Mouse (Mus musculus) left cerebral cortex, adult 11 months (tissue): Measurements from ENCODE around the gene Ccdc96.

Source experiments
- DNase-seq: peaks from one replicate; pipeline ENCODE4 v3.0.0; 2022; ENCODE audit warnings: low spot score

Ccdc96 gene

DNA sequence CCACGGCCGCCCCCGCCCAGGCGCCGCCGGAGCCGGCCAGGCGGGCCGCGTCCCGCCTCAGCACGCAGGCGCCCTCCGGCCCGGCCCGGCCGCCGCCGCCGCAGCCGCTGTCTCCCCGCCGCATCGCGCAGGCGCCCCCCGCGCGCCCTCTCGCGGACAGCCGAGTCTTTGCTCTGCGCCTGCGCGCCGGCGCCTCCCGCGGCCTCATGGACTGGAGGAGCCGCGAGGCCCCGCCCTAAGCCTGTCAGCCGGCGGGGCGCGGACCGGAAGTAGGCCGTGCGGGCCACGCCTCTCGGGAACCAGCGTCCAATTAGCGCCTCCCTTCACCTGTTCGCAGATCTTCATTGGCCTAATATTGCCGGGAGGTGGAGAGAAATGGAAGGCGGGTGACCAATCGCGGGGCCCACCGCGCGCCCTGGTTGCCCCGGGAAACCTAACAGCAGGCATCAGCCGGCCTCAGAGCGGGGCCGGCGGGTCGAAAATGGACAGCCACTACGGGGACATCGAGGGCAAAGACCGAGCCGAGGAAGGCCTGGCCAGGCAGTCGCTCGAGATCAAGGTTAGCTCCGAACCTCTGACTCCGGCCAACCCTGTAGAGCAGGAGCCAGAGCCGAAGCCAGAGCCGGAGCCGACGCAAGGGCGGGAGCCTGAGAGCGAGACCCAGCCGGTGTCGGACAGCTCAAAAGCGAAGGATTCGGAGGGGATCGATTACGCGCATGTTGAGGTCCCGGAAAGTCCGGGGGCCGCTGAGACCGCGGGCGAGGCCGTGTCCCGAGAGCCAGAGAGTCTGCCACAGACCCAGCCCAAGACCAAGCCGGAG is at the start of gene Ccdc96, which contains the start of gene Tada2b:
TSS of gene Ccdc96 (plus strand) at position 418 of the 820 bp plus-strand sequence.
TSS of gene Tada2b (minus strand) at position 115 of the 820 bp plus-strand sequence.
- peak; percentile 98 for DNase-seq

DNA sequence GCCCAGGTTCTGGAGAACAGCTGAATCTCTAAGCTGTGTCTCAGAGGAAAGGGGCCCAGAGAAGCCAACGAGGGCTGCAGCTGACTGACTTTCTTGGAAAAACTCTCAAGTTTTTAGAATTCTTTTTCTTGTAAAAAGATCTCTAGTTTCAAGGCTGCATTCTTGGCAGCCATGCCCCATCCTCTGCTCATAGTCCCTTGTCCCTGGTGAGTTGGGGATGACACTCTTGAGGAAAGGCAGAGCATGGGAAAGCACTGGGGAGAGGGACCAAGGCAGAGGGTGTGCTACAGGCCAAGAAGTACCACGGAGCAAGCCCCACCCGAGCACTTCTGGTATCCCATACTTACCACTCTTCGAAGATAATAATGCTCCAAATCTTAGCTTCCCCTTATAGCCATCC is 47.5 kb upstream of the Ccdc96 start:
- no peak for DNase-seq

DNA sequence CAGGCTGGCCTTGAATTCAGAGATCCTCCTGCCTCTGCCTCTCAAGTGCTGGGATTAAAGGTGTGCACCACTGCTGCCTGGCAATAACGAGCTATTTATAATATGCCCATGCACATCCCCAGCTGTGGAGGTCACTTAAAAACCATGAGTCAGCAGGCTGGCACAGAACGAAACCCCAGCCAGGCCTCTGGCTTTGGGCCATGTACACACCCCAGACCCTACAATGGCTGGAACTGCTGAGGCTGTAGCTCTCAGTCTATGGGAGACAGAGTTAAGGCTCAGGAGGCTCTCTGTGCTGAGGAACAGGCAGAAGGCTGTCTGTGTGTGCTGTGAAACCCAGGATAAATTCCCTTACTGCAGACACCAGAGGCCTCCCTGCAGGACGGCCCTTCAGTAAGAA is 43.6 kb upstream of the Ccdc96 start:
- DNase-seq, result no peak

DNA sequence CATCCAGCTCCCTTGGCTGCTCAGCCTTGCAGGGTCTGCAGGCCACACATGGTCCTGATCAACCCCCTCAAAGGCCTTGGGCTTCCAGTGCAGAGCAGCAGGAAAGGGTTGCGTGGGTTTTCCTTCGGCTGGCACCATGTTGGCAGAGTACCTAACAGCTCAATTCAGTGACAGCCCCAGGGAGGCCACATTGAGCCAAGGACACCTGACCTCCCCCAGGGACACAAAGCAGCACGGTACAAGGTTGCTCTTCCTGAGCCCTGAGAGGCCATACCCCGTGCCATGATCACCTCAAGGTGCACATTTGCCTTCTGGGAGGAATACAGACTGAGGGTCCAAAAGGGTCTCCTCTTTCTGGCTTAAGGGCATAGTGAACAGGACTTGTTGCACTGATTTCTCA is 39.8 kb upstream of the Ccdc96 start:
- DNase-seq, result no peak

DNA sequence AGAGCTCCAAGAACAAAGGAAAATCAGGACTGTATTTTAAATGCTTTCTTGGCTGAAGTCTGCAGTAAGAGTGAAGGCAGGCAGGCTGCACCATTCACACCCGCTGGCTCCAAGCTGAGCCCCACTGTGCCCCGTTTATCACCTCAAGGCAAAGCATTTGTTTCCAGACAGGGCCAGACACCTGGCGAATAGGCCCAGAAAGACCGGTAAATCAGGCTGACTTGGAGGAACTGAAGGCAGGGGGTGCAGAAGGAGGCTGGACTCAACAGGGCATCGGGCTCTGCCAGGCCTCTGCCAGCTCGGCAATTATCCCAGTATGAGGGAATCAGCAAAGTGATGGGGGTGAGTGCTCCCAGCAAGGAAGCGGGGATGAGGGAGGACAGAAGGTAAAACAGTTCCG is 39.4 kb upstream of the Ccdc96 start:
- DNase-seq, result no peak

DNA sequence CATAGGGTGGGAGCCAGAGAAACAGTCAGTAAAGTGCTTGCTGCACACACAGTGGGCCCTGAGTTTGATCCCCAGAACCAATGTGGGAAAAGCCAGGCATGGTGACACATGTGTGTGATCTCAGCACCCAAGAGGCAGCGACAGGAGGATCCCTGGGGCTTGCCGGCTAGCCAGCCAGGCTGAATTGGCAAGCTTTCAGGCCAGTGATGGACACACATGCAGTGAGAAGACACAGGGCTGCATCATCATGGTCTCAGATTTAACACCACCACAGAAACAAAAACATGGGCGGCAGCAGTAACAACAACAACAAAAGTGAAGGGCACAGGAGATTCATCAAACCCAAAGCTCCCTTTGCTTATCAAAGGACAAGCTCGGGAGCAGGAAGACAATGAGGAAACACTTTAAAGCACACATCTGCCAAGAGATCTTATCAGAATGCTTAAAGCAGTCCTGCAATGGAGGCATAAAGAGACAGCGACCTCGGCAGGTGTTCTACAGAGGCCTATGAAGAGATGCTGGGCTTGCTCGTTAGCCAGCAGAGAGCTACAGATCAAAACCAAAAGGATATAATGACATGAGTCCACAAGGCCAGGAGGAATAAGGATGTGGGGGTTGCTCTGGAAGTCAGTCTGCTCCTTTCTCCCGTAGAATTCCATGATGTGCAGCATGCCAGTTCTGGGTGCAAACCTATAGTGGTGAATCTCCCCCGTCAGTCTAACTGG is 38.1 kb upstream of the Ccdc96 start:
- no peak for DNase-seq

DNA sequence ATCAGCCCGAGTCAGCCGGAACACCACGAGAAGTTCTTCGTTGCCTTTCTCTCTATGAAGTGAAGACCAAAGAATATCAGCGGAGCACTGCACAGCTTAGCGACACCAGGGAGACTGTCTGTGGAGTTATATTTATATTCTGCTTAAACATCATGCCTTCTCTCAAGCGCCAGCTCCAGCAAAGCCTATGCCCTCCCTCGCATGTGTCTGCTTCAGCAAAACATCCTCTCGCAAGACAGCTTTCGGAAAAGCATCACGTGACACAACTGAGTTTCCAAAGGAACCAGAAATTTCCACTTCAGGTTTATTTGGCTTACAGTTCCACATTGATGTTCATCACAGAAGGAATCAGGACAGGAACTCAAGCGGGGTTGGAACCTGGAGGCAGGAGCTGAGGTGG is 36.5 kb upstream of the Ccdc96 start:
- DNase-seq, result no peak

DNA sequence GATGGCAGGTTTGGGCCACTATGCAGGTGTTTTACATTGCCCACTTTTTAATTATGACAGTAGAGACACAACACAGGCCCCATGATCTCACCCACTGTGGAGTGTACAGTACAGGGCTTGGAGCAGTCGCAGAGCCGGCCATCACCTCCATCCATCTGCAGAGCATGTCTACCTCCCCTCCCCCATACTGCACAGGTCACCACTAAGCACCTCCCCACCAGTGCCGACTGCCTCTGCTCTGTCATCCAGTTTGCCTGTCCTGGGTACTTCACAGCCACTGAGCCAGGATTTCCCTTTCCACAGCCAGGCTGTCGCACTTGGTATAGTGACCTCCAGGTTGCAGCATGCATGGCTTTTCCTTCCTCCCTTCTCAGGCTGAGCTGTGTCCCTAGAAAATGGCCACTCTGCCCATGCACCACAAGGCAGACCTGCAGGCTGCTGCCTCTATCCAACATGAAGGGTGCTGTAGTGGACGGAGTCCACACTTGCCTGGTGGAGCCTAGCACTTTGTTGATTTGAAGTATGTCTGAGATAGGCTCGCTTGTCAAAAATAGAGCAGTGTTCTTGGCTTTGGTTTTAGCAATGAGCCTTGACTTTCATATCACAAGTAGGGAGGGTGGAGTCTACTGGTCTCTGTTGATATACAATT is 34.6 kb upstream of the Ccdc96 start:
- DNase-seq, result no peak

DNA sequence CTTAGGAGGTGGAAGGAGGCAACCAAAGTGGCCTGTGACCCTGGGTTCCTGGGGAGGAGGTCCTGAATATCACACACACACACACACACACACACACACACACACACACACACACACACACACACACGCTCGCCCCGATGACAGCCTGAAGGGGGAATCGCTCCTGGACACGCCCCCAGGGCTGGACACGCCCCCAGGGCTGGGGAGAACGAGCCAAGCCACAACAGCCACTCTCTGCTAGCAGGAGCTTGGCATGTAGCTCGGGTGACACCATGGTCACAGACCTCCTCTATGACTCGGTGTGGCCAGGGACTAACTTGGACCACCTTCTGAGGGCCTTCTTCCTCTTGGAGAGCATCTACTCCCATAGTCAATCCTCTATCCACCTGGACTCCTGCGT is 33.3 kb upstream of the Ccdc96 start:
- DNase-seq, result no peak

DNA sequence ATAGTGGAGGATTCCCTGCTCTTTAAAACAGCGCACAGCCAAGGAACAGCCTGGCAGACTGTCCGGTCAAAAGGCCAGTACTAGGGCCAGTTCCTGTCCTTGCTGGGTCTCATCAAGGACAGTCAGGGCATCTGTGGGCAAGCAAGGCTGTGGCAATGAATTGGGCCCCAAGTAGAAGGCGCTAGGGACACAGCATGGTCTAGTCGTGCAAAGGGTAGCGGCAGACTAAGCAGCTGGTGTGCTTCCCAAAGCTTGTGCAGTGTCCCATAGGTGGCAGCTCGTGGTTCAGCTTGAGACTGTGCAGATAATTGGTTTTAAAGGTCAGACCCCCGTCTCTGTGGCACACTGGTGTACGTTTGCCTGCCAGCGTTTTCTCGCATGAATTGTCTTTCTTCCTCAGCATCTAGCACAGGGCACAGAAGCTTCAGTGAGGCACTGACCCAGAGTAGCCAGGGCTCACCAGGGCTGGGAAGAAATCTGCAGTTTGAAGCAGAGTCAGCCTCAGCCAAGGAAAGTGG is 32.5 kb upstream of the Ccdc96 start:
- DNase-seq, result no peak

DNA sequence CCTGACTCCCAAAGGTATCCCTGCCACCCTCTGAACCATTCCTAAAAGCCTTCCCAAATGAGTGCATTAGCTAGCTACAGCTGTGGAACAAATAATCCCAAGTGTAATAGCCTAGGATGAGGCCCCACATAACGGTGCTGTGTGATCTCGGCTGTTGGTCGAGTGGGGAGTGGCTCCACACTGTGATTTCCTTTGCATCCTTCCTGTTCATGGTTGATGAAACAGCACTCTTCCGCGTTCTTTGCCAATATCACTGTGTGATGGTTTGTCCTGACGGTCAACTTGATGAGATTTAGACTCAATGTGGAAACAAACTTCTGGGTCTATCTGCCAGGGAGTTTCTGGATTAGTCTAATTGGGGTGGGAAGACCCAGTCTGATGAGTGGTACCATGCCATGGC is 31.6 kb upstream of the Ccdc96 start:
- no peak for DNase-seq

DNA sequence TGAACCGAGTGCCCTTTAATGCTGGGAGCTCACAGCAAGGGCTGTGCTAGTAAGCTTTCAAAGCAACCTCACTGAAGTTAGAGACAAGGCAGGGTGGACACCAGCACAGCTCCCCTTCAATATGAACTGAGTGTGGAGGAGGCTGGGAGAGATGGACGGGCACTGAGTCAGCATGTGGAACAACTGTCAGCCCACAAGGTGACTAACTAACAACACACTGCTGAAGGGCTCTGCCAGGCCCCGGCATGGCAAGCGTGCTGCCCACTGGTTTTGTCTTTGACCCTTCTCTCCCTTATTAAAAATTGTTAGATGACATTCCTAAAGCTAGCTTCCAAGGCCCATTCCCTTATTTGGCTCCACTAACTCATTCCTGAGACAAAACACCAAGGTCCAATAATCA is 26.7 kb upstream of the Ccdc96 start:
- DNase-seq, result no peak

DNA sequence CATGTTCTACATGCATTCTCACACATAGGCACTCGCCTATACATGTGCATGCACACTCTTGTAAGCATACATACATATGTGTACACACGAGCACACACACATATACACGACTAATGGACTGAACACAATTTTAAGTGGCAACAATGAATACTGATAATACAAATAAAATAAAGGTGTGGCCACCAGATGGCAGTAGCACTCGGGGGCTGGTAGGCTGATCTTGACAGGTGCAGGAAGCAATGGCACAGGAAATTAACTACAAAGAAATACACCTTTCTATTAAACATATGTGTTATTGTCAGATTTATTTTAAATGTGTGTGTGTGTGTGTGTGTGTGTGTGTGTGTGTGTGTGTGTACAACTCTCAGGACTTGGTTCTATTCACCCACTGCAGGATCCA is 25.5 kb upstream of the Ccdc96 start:
- no peak for DNase-seq

DNA sequence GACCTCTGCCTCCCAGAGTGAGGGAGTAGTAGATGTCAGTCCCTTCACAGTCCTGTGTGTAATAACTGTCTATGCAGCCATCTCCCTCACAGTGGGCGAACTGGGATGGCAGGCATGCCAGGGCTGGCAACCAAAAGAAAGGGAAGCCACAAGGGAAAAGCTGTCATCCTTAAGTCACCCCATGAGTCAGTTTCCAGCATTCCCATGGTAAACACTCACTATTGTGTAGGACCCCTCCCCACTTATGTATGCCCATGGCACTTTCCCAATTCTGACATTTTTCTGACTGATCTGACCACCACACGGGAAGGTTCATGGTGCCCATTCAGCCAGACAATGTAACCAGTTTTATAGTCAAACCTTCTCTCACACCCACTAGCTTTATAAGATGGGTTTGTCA is 23.7 kb upstream of the Ccdc96 start:
- no peak for DNase-seq

DNA sequence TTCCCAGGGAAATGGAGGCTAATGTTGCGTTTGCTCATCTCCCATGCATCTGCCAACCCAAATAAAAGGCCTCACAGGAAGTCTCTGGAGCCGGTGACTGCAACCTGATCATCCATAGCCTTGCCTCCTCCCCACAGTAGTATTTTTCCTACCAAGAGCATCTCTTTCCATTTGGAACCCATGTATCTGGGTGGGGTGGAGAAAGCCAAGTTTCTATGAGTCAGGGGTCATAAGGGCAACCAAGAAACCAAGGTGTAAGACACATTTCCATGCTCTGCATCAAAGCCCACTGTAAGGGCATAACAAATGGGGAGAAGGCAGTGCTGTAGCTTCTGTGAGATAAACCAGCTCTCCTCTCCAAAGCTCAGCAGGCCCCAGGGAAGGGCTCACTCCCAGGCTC is 23.2 kb upstream of the Ccdc96 start:
- no peak for DNase-seq

DNA sequence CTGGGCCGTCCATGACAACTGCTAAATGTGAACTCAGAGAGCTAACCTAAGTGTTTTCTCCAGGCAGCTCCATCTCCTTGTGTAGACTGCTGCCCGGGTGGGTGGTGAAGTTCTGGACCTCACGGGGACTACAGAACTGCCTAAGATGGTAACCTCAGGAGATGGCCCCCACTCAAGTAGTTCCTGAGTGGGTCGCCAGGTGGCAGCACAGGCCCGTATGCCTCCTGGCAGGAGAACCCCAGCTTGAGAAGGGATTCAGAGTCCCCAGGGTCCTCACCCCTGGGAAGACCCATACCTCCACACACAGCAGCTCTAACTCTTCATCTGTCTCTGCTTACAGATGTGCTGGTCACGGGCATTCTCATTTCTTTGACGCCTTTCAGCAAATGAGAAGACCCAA is 21.6 kb upstream of the Ccdc96 start:
- DNase-seq, result peak; percentile 54

DNA sequence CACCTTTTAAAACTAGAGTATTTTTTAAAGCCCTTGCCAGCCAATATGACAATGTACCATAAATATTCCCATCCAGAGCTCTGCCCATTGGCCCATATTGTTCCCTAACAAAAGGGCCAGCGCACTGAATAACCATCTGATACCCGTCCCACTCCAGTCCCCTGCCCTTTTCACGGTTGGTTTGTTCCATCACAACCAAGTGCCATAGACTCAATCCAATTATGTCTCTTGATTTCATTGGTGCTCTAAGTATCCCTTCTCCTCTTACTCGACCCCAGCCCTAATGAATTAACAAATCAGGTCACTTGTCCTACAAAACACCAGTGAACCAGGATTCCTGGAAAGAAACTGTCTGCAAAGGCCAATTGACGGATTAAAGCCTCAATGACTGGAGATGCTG is 21.0 kb upstream of the Ccdc96 start:
- no peak for DNase-seq

DNA sequence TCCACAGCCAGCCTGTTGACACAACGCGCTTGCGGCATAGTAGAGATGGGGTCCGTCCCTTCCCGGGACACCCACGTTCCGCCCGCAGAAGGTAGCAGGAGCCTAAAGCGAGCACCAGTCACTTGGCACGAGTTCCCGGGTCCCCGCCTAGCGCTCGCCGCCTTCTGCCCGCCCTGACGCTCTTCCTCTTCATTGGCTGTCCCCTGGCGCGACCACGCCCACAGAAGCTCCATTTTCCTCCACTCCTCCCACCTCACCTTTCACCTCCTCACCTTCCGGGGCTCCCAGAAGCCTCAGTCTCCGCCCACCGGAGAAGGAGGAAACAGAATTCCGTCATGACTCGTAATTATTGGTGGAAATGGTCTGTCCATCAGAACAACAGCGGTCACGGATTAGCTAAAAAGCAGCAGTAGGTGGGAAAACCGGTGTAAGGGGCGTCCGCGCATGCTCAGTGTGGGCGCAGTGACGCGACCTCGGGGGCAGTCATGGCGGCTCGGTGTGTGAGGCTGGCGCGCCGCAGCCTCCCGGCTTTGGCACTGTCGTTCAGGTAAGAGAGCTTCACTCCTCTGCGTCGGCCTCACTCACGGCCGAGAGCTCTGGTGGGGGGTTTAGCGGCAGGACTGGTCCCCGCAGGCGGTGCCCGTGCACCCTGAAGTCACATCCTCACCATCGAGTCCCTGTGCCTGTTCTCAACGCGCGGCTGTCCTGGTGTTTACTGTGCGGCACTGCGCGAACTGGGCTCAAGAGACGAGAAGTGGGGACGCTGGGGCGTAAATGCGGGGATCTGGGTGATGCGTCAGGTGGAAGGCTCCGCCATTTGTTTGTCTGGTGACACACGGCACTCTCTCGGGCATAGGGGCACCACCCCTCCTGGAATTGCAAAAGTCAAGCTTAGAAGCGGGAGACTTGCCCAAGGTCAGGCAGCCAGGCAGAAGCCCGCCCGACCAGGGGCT is 19.4 kb upstream of the Ccdc96 start, which contains the start of gene Grpel1:
TSS of gene Grpel1 (plus strand) at position 290 of the 953 bp plus-strand sequence.
- peak; percentile 99 for DNase-seq

DNA sequence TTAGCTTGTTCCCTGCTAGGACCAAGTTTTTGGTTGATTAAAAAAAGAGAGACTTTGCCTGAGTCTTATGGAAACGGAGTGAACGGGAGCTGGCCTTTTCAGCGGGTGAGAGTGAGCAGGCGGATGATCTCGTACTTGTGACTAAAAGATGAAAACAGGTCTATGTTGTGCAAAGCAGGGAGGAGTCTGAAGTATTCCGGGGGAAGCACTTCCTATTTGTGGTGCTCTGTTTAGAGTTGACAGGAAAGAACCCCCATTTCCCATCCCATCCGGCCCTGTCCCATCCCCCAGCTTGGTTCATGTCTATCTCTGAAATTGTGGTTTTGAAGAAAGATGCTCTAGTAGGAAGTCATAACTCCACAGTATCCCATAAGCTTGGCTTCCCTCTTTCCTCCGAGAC is 18.5 kb upstream of the Ccdc96 start:
- DNase-seq, result no peak

DNA sequence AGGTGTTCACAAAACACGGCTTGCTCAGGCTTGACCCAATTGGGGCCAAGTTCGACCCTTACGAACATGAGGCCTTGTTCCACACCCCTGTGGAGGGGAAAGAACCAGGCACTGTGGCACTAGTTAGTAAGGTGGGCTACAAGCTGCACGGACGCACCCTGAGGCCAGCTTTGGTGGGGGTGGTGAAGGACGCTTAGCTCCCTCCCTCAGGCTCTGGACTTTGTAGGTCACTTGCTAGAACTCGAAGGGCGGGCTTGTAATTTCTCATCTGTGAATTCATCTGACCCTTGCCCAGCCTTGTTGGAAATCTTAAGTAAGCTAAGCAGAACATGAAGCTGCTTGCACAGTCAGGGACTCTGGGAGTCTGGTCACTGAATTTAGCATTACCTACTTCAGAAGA is 13.2 kb upstream of the Ccdc96 start:
- DNase-seq, result no peak

DNA sequence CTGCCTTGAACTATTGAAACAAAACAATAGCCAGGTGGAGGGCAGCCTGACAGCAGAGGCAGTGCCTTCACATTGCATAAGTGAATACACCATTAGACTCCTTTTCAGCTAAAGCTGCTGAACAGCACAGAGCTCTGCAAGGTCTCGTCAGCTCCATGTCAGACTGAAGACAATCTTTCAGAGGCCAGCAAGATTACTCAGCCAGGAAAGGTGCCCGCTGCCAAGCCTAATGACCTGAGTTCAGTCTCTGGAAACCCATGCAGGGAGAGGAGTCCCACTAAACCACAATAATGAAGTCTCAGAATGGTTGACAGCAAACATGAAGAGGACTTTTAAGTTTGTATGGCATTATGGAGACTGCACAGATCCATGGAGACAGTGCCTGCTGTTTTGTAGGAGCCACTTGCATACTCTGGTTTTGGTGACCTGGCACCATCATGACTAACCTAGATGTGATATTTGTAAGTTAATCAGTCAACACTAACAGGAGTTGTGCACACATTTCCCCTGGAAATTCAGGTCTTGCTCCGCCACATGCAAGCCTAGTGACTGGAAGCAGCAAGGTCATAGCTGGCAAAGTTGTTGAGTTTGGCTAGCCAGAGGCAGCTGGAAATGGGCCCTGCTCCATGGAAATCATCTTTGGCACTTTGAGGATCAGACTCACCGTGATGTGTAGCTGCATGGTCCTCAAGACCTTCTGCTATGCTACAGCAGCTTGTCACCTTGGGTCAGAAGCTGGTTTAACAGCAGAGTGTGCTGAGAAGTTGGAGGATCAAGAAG is 11.3 kb upstream of the Ccdc96 start:
- no peak for DNase-seq
